Mouse (Mus musculus) embryonic fibroblast, embryonic 13.5 days (primary cell): Measurements from ENCODE around the gene Wwox.
A peak's percentile ranks its signal among the peaks of the same experiment; 100 is the strongest.

Source experiments
- CTCF ChIP-seq: IDR thresholded peaks from 2 replicates; pipeline ENCODE4 v1.5.1; 2011; ENCODE audit warnings: mild to moderate bottlenecking, control low read depth, low read length, moderate library complexity, borderline replicate concordance; ENCODE audit not compliant: insufficient read depth
- POLR2A ChIP-seq: IDR thresholded peaks from 2 replicates; pipeline ENCODE4 v1.6.1; 2011; ENCODE audit warnings: low read depth, mild to moderate bottlenecking, control low read depth, low read length, moderate library complexity

GRCm38 (mm10) chr8:114715318-114716070 is 276.0 kb downstream of the Wwox start:
- TF ChIP-seq CTCF (peak; percentile 23; the same call in 1 of the 2 replicates), POLR2A (no peak)
